Mouse (Mus musculus) bone marrow, adult 2 months (tissue): ENCODE results near the gene Gm826.

Source experiments
- CTCF ChIP-seq: fragments of 200-500 bp; IDR thresholded peaks from 2 replicates; pipeline ENCODE4 v1.5.1; 2011; ENCODE audit warnings: low read length, control low read depth; ENCODE audit not compliant: control insufficient read depth, insufficient read depth
- POLR2A ChIP-seq: fragments of 200-500 bp; IDR thresholded peaks from 2 replicates; pipeline ENCODE4 v1.6.1; 2011; ENCODE audit warnings: low read depth, mild to moderate bottlenecking, control low read depth, low read length, borderline replicate concordance; ENCODE audit not compliant: control insufficient read depth

GRCm38 (mm10) chr2:160263861-160264260 lies 70.1 kb downstream of the Gm826 start:
- no peak for TF ChIP-seq CTCF
- no peak for TF ChIP-seq POLR2A
